Mouse (Mus musculus) heart, adult 2 months (tissue): Measurements from ENCODE around the gene Olfr1417. TPM values are rescaled to one million over a fixed set of nuclear protein-coding genes. Genes with fewer than 3 reads are reported as not detected.

Experiments used
- DNase-seq, 2 experiments: peaks; one replicate each; pipeline ENCODE4 v3.0.0; 2021
- H3K27ac ChIP-seq: fragments of 200-600 bp; 2 replicates; pipeline ENCODE4 v1.8.1; 2022
- H3K27me3 ChIP-seq: fragments of 200-500 bp; 2 replicates; pipeline ENCODE4 v1.6.1; 2012; ENCODE audit warnings: mild to moderate bottlenecking, low read length, inconsistent platforms, mixed read lengths; ENCODE audit not compliant: control insufficient read depth, insufficient read depth
- H3K36me3 ChIP-seq: fragments of 200-500 bp; 2 replicates; pipeline ENCODE4 v1.6.1; 2012; ENCODE audit warnings: low read length, inconsistent platforms; ENCODE audit not compliant: control insufficient read depth, insufficient read depth
- H3K4me1 ChIP-seq: fragments of 200-500 bp; 2 replicates; pipeline ENCODE4 v1.6.1; 2011; ENCODE audit warnings: low read length; ENCODE audit not compliant: control insufficient read depth, insufficient read depth
- H3K4me3 ChIP-seq: fragments of 200-600 bp; 2 replicates; pipeline ENCODE4 v1.8.1; 2022
- H3K79me2 ChIP-seq: fragments of 200-500 bp; replicated peaks from 2 replicates; pipeline ENCODE4 v1.6.1; 2012; ENCODE audit warnings: mild to moderate bottlenecking, inconsistent platforms, low read length, moderate library complexity, mixed read lengths; ENCODE audit not compliant: control insufficient read depth, insufficient read depth
- H3K9ac ChIP-seq: fragments of 200-500 bp; 2 replicates; pipeline ENCODE4 v1.6.1; 2012; ENCODE audit warnings: low read depth, mild to moderate bottlenecking, control low read depth, inconsistent platforms, low read length, mixed read lengths
- CTCF ChIP-seq: fragments of 200-600 bp; IDR thresholded peaks from 2 replicates; pipeline ENCODE4 v1.8.1; 2022; ENCODE audit warnings: antibody characterized with exemption, mild to moderate bottlenecking, moderate library complexity
- EP300 ChIP-seq: fragments of 200-500 bp; IDR thresholded peaks from 2 replicates; pipeline ENCODE4 v1.6.1; 2011; ENCODE audit warnings: low read depth, low read length, control low read depth; ENCODE audit not compliant: insufficient read depth
- POLR2A ChIP-seq: fragments of 200-500 bp; IDR thresholded peaks from 2 replicates; pipeline ENCODE4 v1.6.1; 2011; ENCODE audit warnings: mild to moderate bottlenecking, low read depth, low read length, control low read depth; ENCODE audit not compliant: insufficient read depth
- WGBS: fragments of 180-500 bp; shearing (Covaris S2); methylation state at CpG from one replicate; pipeline ENCODE4 v1.1.7; 2018; 5-methylcytosine and 5-hydroxymethylcytosine counted together
- intact Hi-C: fragments of 180-260 bp; cut with DNase I; formaldehyde crosslinking; loops from one replicate; pipeline ENCODE4 v1.15.1; 2025
- polyA plus RNA-seq: library from polyadenylated mRNA; depleted of rRNA; stranded (reverse); fragments of >200 nt; gene quantifications from 2 replicates; pipeline ENCODE4 v1.2.3, GENCODE M21; 2012; rRNA removed
- total RNA-seq, 2 experiments: library from RNA; stranded (reverse); gene quantifications; 2 replicates each; pipeline ENCODE4 v1.2.3; 2021

The Olfr1417 gene
- total and polyA plus RNA-seq, 3 experiments, result not detected

GRCm38 (mm10) chr19:11777191-11777865, 61.7 kb downstream of the Olfr1417 start:
- WGBS, result 57% methylated on average over 7 of the region's 7 CpGs
- H3K9ac ChIP-seq, result no peak overlapping the region
- no peaks in the 10 kb centered on the region for H3K36me3 ChIP-seq
- peak; percentile 54 to 76 for DNase-seq
- H3K27me3 ChIP-seq, result no peaks in the 10 kb centered on the region
- H3K4me3 ChIP-seq, result no peak overlapping the region
- no peaks in the 10 kb centered on the region for H3K4me1 ChIP-seq
- no peaks in the 10 kb centered on the region for H3K79me2 ChIP-seq
- intact Hi-C loops, result loop anchor here (1.0 to 2.0 kb wide), 2 partner anchors 43 to 229 kb away; no protein-coding TSS in a partner anchor
- no peak overlapping the region for H3K27ac ChIP-seq
- TF ChIP-seq POLR2A, result no peak
- no peak for TF ChIP-seq EP300
- TF ChIP-seq CTCF, result peak; percentile 94

Other genes starting within 250 kb of the Olfr1417 start
- 1 to 10 TPM; 3.6 to 3.9 TPM for gene Ms4a6d, start 234.4 kb downstream of the Olfr1417 start, total RNA-seq
- gene Ms4a6d, start 234.4 kb downstream of the Olfr1417 start, polyA plus RNA-seq, result 1.8 and 2.7 TPM in 2 replicates
- under 1 TPM in 1 of 2 experiments, not detected in 1; 0.16 TPM for gene Ms4a2, start 215.5 kb downstream of the Olfr1417 start, total RNA-seq
- 0.12 and 0.18 TPM in 2 replicates for gene Ms4a2, start 215.5 kb downstream of the Olfr1417 start, polyA plus RNA-seq
- not detected for gene Ms4a3, start 198.4 kb downstream of the Olfr1417 start, total RNA-seq
- gene Ms4a3, start 198.4 kb downstream of the Olfr1417 start, polyA plus RNA-seq, result not detected in 2 replicates
- not detected for gene Oosp2, start 178.7 kb downstream of the Olfr1417 start, total RNA-seq
- not detected in 2 replicates for gene Oosp2, start 178.7 kb downstream of the Olfr1417 start, polyA plus RNA-seq
- not detected for gene Oosp1, start 148.1 kb downstream of the Olfr1417 start, total RNA-seq
- gene Oosp1, start 148.1 kb downstream of the Olfr1417 start, polyA plus RNA-seq, result not detected in 2 replicates
- gene Oosp3, start 142.2 kb downstream of the Olfr1417 start, total RNA-seq, result not detected
- gene Oosp3, start 142.2 kb downstream of the Olfr1417 start, polyA plus RNA-seq, result not detected in 2 replicates
- not detected for gene Gif, start 91.7 kb downstream of the Olfr1417 start, total RNA-seq
- not detected in 2 replicates for gene Gif, start 91.7 kb downstream of the Olfr1417 start, polyA plus RNA-seq
- gene Mrpl16, start 68.8 kb downstream of the Olfr1417 start, total RNA-seq, result 100 to 1,000 TPM in 1 of 2 experiments, 10 to 100 TPM in 1; 99.5 to 109 TPM
- 41.8 and 58.7 TPM in 2 replicates for gene Mrpl16, start 68.8 kb downstream of the Olfr1417 start, polyA plus RNA-seq
- gene Stx3, start 19.8 kb downstream of the Olfr1417 start, total RNA-seq, result 1 to 10 TPM; 3.6 to 3.9 TPM
- gene Stx3, start 19.8 kb downstream of the Olfr1417 start, polyA plus RNA-seq, result 3.9 and 6.1 TPM in 2 replicates
- not detected for gene Olfr1418, start 21.8 kb upstream of the Olfr1417 start, total RNA-seq
- not detected in 2 replicates for gene Olfr1418, start 21.8 kb upstream of the Olfr1417 start, polyA plus RNA-seq
- not detected for gene Olfr1419, start 35.9 kb upstream of the Olfr1417 start, total RNA-seq
- not detected in 2 replicates for gene Olfr1419, start 35.9 kb upstream of the Olfr1417 start, polyA plus RNA-seq
- gene Olfr1420, start 47.3 kb upstream of the Olfr1417 start, total RNA-seq, result not detected
- not detected in 2 replicates for gene Olfr1420, start 47.3 kb upstream of the Olfr1417 start, polyA plus RNA-seq
- 10 to 100 TPM; 28.6 to 32.7 TPM for gene Patl1, start 73.2 kb upstream of the Olfr1417 start, total RNA-seq
- gene Patl1, start 73.2 kb upstream of the Olfr1417 start, polyA plus RNA-seq, result 19.3 and 23.2 TPM in 2 replicates
- 10 to 100 TPM; 81.7 to 95.1 TPM for gene Osbp, start 126.7 kb upstream of the Olfr1417 start, total RNA-seq
- 33.8 and 57.2 TPM in 2 replicates for gene Osbp, start 126.7 kb upstream of the Olfr1417 start, polyA plus RNA-seq
- gene Olfr1423, start 202.1 kb upstream of the Olfr1417 start, total RNA-seq, result not detected
- not detected in 2 replicates for gene Olfr1423, start 202.1 kb upstream of the Olfr1417 start, polyA plus RNA-seq
- not detected for gene Olfr1424, start 223.5 kb upstream of the Olfr1417 start, total RNA-seq
- gene Olfr1424, start 223.5 kb upstream of the Olfr1417 start, polyA plus RNA-seq, result not detected in 2 replicates
- not detected for gene Olfr1425, start 238.5 kb upstream of the Olfr1417 start, total RNA-seq
- gene Olfr1425, start 238.5 kb upstream of the Olfr1417 start, polyA plus RNA-seq, result not detected in 2 replicates